Mouse (Mus musculus) gastrocnemius, adult 8-10 months (tissue): ENCODE measurements at regions not wholly inside any gene's neighbourhood (a gene's known extent, or its start where the extent isn't known, plus 50 kb on each side); places are given as distances from the start of the nearest gene placed in this dataset.

Experiments used
- DNase-seq, 2 experiments: peaks; one replicate each; pipeline ENCODE4 v3.0.0; 2022; ENCODE audit warnings: low spot score in 2 of 2

DNA sequence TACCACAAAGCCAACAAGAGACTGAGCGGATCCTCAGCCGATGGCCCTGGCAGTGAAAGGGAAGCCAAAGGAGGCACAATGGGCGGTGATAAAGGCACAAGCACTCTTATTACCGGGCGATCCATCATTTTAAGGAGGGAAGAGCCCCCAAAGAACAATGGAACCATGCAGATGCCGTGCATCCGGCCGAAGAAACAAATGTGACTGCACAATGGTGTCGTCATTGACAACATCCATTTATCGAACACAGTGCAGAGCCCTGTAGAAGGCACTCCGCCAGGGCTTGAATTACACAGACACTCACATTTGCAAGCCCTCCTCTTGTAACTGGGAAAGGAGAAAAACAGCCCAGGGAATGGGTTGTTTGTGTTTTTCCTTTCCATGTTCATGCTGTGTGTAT is 80.7 kb upstream of the Atp5g3 start:
- no peak for DNase-seq

DNA sequence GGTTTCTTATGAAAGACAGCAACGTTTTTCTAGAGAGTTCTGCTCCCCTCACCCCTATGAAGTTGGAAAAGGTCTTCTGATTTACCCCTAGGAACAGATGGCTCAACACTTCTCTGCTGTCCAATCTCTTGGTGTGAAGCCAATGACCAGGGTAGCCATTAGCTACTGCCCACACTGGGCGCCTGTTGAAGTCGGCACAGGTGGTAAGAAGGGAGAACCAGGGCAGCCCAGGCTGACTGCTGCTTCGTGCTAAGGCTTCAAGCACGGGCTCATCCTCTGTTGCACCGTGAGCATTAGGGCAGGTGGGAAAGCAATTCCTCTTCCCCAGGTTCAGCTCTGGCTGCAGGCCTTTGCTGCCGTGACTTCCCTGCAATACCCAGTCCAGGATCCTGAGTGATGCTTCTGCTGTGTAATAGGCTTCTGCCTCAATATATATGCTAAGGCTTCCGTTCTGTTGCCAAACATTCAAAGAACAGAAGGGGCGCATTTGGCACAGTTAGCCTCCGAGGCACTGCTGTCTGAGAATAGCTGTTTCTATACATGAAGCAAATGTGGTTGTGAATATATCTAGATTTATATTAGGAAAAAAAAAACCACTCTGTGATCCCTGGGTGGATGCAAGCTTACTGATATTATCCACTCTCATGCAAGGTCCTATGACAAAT is 76.4 kb upstream of the Atp5g3 start:
- no peak for DNase-seq

DNA sequence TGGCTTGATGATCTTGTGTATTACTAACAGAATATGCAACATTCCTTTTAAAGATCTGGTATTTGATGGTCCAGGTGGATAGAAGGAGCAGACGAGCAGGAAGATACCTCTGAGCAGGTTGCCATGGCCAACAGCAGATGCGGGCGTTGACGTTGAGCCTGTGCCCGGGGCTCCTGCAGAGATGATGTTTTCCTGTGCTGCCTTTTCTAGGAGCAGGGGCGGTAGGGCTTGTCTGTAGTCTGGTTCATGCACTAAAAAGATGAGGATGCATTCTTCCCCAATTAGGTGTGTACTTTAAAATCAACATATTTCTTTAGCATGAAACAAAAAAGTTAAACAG is 74.8 kb upstream of the Atp5g3 start:
- no peak for DNase-seq

DNA sequence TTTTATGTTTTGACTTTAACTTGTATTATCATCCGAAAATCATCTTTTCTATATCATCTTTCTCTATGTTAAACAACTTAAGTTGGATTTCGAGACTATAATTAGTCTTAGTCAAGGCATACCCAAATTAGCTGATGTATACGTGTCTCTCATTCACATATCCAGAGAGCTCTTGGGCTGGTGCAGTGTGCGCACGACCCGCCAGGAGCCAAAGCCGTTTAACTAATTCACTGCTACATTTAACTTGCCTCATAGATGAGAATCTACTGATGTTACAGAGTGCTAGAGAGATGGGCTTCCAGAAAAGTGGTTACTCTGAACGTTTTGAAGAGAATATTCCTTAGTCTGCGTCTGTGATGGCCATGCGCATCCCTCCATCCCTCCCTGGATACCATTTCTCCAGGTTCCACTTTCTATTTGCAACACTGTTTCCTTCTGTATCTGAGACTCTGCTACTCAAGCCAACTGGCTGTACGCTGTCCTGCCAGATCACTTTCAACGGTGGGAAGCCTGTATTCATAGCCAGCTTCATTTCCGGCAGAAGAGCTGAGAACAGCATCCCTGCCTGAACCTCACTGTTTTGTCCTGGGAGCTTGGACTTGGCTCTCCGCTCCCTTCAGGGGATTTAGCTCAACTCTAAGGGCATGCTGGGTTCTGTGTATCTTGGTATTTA is 74.2 kb upstream of the Atp5g3 start:
- no peak for DNase-seq

DNA sequence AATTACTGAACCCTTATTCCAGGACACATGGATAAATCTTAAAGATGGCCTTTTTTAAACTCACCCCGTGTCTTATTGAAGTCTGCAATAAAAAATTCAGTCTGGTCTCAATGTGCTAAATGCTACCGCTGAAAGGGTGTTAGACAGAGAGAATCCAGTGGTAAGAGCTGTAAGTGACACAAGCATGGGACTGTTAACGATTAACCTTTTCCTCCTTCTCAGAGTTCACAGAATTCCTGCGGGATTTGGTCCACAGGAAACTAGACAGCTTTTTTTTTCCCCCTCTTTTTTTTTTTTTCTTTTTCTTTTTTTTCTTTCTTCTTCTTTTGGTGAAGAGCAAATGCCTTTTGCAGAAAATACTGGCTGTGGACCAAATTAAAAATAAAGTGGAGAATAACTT is 72.0 kb upstream of the Atp5g3 start:
- DNase-seq = no peak

DNA sequence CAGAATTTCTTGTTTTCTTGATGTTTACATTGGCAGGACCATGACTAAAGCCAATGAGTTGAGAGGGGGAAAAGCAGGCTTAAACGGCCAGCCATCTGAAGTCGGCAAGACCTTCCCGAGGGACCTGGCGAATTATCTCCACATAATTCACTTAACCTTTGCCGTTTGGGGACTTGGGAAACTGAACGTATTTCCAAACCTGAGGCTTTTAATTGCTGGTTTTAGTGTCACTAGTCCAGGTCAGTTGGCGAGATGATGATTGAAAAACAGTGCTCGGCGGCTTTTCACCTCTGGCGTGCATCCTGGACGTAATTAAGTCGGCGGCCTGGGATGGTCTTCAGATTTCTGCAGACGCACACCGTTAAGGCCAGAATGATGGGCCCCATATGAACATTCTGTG is 66.9 kb upstream of the Atp5g3 start:
- DNase-seq = no peak

DNA sequence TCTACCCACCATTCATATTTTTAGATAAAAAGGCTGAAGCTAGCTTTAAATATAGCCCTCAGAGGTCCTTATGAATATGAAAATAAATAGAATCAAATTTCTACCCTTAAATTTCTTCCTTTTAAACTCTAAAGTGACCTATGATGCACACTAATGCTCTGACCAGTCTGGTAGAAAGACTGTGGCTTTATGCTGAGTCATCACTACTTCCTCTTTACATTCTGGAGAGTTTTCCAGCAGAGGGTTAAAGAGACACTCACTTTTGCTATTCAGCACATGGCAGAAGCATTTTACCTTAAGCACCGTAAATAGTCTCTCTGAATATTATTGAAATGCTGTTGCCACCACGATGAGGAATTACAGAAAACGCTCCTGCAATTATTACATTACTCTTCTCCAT is 62.6 kb upstream of the Atp5g3 start:
- DNase-seq = no peak

DNA sequence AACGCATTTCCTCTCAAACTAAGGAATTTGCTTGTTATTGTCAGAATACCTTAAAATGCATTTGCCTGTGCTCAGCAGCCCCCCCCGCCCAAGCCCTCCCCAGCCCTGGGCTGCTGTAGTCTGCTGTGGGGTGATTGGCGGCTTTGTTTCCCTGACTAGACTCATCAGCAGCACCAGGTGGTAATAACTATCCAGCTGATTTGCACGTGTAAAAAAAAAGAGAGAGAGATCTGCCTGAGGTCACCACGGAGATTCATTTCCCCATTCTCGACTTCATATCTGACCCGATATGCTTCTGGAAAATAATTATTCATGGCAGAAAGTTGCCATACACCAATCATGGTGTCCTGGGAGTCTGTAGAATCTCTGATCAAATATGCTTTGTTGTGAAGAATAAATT is 56.5 kb upstream of the Atp5g3 start:
- no peak for DNase-seq

DNA sequence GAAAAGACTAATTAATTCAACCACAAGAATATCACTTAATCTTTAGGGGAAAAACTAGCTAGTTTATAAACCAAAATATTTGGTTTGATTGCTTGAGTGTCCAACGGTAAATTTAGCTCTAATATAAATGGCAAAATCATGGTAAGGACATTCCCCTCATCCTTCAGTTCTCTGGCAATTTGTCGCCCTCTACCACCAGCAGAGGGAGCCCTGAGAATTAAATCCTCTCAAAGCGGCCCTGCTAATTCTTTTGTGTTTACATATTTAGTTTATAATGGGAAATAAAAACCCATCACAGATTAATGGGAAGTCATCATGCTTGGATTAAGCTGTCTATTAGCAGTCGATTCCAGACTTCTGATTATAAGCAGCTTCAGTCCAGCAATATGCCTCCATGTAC is 54.5 kb upstream of the Atp5g3 start:
- no peak for DNase-seq
